Mouse (Mus musculus): ENCODE data around the gene Fcrlb. TPM values are rescaled to one million over a fixed set of nuclear protein-coding genes. Genes with fewer than 3 reads are reported as not detected.
A peak's percentile ranks its signal among the peaks of the same experiment; 100 is the strongest.

The Fcrlb gene
- polyA plus RNA-seq, 1 experiment, result not detected

DNA sequence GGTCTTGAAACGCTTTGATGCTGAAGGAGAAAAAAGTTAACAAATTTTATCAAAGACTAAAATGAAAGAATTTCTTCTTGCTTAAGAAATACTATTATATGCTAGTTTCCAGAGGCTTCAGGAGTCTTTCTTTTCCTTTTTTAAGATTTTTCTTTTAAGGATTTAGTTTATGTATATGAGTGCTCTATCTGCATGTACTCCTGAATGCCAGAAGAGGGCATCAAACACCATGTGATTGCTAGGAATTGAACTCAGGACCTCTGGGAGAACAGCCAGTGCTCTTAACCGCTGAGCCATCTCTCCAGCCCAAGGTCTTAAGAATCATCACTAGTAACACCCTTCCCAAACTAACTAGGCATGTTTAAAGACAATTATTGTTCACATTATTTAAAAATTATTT is 40.8 kb downstream of the Fcrlb start:
- Histone ChIP-seq H3K36me3 (ENCODE audit: control insufficient read depth, insufficient read depth, low read length, poor library complexity, severe bottlenecking) (peaks cover 22% of the 10 kb centered on the region), H3K4me1 (ENCODE audit: control insufficient read depth, insufficient read depth, low read length) (no peaks in the 10 kb centered on the region), H3K4me3 (ENCODE audit: low read depth, low read length) (no peak overlapping the region), H3K9me3 (replicated peaks; ENCODE audit: control insufficient read depth, insufficient read depth, low read length, poor library complexity, severe bottlenecking) (no peaks in the 10 kb centered on the region), H3K27me3 (ENCODE audit: control insufficient read depth, insufficient read depth, low read length, poor library complexity, severe bottlenecking) (no peaks in the 10 kb centered on the region), H3K9ac (ENCODE audit: low read depth, poor library complexity, severe bottlenecking) (peak overlapping the region; percentile 28), H3K27ac (ENCODE audit: insufficient read depth, low read length) (peak overlapping the region; percentile 97)
- TF ChIP-seq CTCF (IDR thresholded peaks at IDR 0.05; ENCODE audit: low read depth, low read length) (peak; percentile 2), POLR2A (IDR thresholded peaks at IDR 0.05; ENCODE audit: insufficient read depth, low read length) (no peak), EP300 (IDR thresholded peaks at IDR 0.05; ENCODE audit: insufficient read depth, low read depth, low read length) (no peak)

DNA sequence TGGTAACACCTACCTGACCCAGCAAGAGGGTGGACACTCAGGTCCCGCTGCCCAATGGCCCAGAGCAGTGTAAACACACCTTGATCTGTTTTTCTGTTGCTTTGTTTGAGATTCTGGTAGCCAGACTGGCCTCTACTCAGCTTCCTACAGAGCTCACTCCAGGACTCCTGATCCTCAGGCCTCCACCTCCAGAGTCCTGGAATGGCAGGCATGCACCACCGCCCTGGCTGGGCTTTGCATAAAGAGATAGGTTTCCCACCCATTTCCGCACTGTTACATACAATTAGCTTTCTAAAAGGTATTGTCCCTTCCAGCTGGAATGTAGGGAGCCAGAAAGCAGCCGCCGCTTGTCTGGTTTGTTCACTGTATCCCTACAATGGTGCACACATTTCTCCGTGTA is 41.3 kb downstream of the Fcrlb start:
- peak overlapping the region; percentile 25; the same call in 1 of the 2 replicates for H3K4me3 ChIP-seq (ENCODE audit: low read depth, low read length)
- TF ChIP-seq EP300 (IDR thresholded peaks at IDR 0.05; ENCODE audit: insufficient read depth, low read depth, low read length), result peak; percentile 97
- TF ChIP-seq POLR2A (IDR thresholded peaks at IDR 0.05; ENCODE audit: insufficient read depth, low read length), result no peak
- no peaks in the 10 kb centered on the region for H3K4me1 ChIP-seq (ENCODE audit: control insufficient read depth, insufficient read depth, low read length)
- H3K27ac ChIP-seq (ENCODE audit: insufficient read depth, low read length), result peak overlapping the region; percentile 97
- no peaks in the 10 kb centered on the region for H3K27me3 ChIP-seq (ENCODE audit: control insufficient read depth, insufficient read depth, low read length, poor library complexity, severe bottlenecking)
- peaks cover 18% of the 10 kb centered on the region for H3K36me3 ChIP-seq (ENCODE audit: control insufficient read depth, insufficient read depth, low read length, poor library complexity, severe bottlenecking)
- H3K9me3 ChIP-seq (replicated peaks; ENCODE audit: control insufficient read depth, insufficient read depth, low read length, poor library complexity, severe bottlenecking), result no peaks in the 10 kb centered on the region
- H3K9ac ChIP-seq (ENCODE audit: low read depth, poor library complexity, severe bottlenecking), result peak overlapping the region; percentile 28; the same call in 1 of the 2 replicates

DNA sequence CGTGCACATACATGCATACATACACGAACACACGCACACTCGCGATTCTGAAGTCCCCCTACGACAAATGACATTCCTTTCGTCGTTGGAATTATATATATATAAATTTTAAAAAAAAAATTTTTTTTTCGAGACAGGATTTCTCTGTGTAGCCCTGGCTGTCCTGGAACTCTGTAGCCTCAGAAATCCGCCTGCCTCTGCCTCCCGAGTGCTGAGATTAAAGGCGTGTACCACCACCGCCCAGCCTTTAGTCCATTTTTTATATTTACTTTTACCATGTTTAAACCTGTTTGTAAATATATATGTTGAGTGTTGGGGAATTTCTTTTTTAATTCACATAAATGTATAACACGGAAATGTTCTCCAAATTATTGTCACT is 43.8 kb downstream of the Fcrlb start:
- H3K27me3 ChIP-seq (ENCODE audit: control insufficient read depth, insufficient read depth, low read length, poor library complexity, severe bottlenecking), result no peaks in the 10 kb centered on the region
- peak overlapping the region; percentile 88 for H3K4me3 ChIP-seq (ENCODE audit: low read depth, low read length)
- TF ChIP-seq CTCF (IDR thresholded peaks at IDR 0.05; ENCODE audit: low read depth, low read length) (no peak), EP300 (IDR thresholded peaks at IDR 0.05; ENCODE audit: insufficient read depth, low read depth, low read length) (no peak), POLR2A (IDR thresholded peaks at IDR 0.05; ENCODE audit: insufficient read depth, low read length) (no peak)
- peaks cover 5% of the 10 kb centered on the region; the same call in 1 of the 2 replicates for H3K36me3 ChIP-seq (ENCODE audit: control insufficient read depth, insufficient read depth, low read length, poor library complexity, severe bottlenecking)
- peak overlapping the region; percentile 36; the same call in 1 of the 2 replicates for H3K27ac ChIP-seq (ENCODE audit: insufficient read depth, low read length)
- no peaks in the 10 kb centered on the region for H3K4me1 ChIP-seq (ENCODE audit: control insufficient read depth, insufficient read depth, low read length)
- no peaks in the 10 kb centered on the region for H3K9me3 ChIP-seq (replicated peaks; ENCODE audit: control insufficient read depth, insufficient read depth, low read length, poor library complexity, severe bottlenecking)
- H3K9ac ChIP-seq (ENCODE audit: low read depth, poor library complexity, severe bottlenecking), result peak overlapping the region; percentile 76

DNA sequence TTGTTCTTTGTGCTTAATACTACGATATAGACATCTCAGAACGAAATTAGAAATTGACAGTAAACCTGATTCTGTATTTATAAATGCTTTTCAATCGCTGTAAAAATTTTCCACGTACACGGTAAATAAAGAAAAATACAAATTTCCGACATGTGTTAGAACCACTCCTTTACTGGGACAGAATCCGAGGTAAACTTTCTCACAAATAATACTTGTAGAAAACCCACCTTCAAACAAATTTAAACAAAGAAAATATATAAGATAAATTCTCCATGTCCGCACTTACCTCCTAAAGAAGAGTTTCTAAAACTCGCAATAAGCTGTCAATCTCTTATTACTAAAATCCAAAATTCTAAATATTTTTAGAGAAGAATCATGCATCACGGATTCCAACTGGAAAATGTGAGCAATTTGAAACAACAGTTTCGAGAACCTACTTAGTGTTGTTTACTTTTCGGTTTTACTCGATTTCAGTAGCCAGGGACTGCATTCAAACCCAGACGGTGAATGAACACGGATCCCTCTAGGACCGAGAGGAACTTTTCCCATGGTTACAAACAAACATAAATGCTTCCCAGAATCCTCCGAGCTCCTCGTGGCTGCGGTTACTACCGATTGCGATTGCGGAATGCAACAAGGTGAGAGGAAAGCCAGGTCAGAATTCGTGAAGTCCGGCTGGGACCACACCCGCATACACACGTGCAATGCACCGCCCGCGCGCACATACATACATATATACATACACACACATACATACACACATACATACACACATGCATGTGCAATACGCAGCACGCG is 44.4 kb downstream of the Fcrlb start:
- TF ChIP-seq EP300 (IDR thresholded peaks at IDR 0.05; ENCODE audit: insufficient read depth, low read depth, low read length), result peak; percentile 56; the same call in 1 of the 2 replicates
- no peak for TF ChIP-seq CTCF (IDR thresholded peaks at IDR 0.05; ENCODE audit: low read depth, low read length)
- TF ChIP-seq POLR2A (IDR thresholded peaks at IDR 0.05; ENCODE audit: insufficient read depth, low read length), result peak; percentile 64
- no peaks in the 10 kb centered on the region for H3K27me3 ChIP-seq (ENCODE audit: control insufficient read depth, insufficient read depth, low read length, poor library complexity, severe bottlenecking)
- peak overlapping the region; percentile 76 for H3K9ac ChIP-seq (ENCODE audit: low read depth, poor library complexity, severe bottlenecking)
- H3K4me1 ChIP-seq (ENCODE audit: control insufficient read depth, insufficient read depth, low read length), result no peaks in the 10 kb centered on the region
- no peaks in the 10 kb centered on the region for H3K9me3 ChIP-seq (replicated peaks; ENCODE audit: control insufficient read depth, insufficient read depth, low read length, poor library complexity, severe bottlenecking)
- H3K36me3 ChIP-seq (ENCODE audit: control insufficient read depth, insufficient read depth, low read length, poor library complexity, severe bottlenecking), result 0 out of 2 replicates have a peak, but pooled peaks cover 3% of the 10 kb centered on the region
- H3K4me3 ChIP-seq (ENCODE audit: low read depth, low read length), result peak overlapping the region; percentile 98
- H3K27ac ChIP-seq (ENCODE audit: insufficient read depth, low read length), result peak overlapping the region; percentile 36; the same call in 1 of the 2 replicates

DNA sequence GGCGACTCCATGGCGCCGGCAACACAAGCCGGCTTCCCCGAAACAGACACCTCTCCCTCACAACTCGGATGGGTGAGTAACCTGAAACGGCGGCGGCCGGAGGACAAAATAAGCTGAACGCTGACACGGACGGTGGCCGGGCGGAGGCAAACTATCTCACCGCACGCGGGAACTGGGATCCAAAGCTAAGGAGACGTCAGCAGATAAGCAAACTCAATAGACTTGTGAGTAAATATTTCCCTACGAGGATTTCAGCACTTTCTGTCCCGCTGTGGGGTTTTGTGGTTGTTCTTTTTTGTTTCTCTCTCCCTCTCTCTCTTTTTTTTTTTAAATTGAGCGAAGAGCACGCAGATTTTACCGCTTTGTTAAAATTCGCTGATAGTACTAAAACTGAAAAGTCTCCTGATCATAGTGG is 45.0 kb downstream of the Fcrlb start, which contains the start of gene Atf6:
TSS of gene Atf6 (minus strand) at position 81 of the 415 bp plus-strand sequence.
- Histone ChIP-seq H3K36me3 (ENCODE audit: control insufficient read depth, insufficient read depth, low read length, poor library complexity, severe bottlenecking) (no peaks in the 10 kb centered on the region), H3K4me1 (ENCODE audit: control insufficient read depth, insufficient read depth, low read length) (no peaks in the 10 kb centered on the region), H3K9ac (ENCODE audit: low read depth, poor library complexity, severe bottlenecking) (peak within 1 kb of the TSS; percentile 76), H3K9me3 (replicated peaks; ENCODE audit: control insufficient read depth, insufficient read depth, low read length, poor library complexity, severe bottlenecking) (no peaks in the 10 kb centered on the region), H3K4me3 (ENCODE audit: low read depth, low read length) (peak within 1 kb of the TSS; percentile 98), H3K27me3 (ENCODE audit: control insufficient read depth, insufficient read depth, low read length, poor library complexity, severe bottlenecking) (no peaks in the 10 kb centered on the region), H3K27ac (ENCODE audit: insufficient read depth, low read length) (peak within 1 kb of the TSS; percentile 36; the same call in 1 of the 2 replicates)
- TF ChIP-seq EP300 (IDR thresholded peaks at IDR 0.05; ENCODE audit: insufficient read depth, low read depth, low read length) (peak; percentile 69; the same call in 1 of the 2 replicates), CTCF (IDR thresholded peaks at IDR 0.05; ENCODE audit: low read depth, low read length) (no peak)
